Mouse (Mus musculus): ENCODE measurements around the gene Ppp1r14b. TPM values are rescaled to one million over a fixed set of nuclear protein-coding genes. Genes with fewer than 3 reads are reported as not detected.

The Ppp1r14b gene
- total RNA-seq, 2 experiments from 2014 or later: 117 to 145 TPM

Other genes with a start within 250 kb of the Ppp1r14b start
- 10 to 100 TPM in 1 of 2 experiments, 1 to 10 TPM in 1; 9.1 to 10.6 TPM for gene Rps6ka4, start 134.3 kb upstream of the Ppp1r14b start, total RNA-seq (2021)
- gene Ccdc88b, start 116.8 kb upstream of the Ppp1r14b start, total RNA-seq (2021): under 1 TPM; 0.46 to 0.74 TPM
- 10 to 100 TPM; 43.9 to 44.7 TPM for gene Trmt112, start 65.3 kb upstream of the Ppp1r14b start, total RNA-seq (2021)
- 100 to 1,000 TPM; 219 to 239 TPM for gene Prdx5, start 64.9 kb upstream of the Ppp1r14b start, total RNA-seq (2021)
- gene Esrra, start 53.2 kb upstream of the Ppp1r14b start, total RNA-seq (2021): 10 to 100 TPM; 76.5 to 93.1 TPM
- not detected for gene Catsperz, start 49.6 kb upstream of the Ppp1r14b start, total RNA-seq (2021)
- gene Kcnk4, start 40.5 kb upstream of the Ppp1r14b start, total RNA-seq (2021): not detected
- gene Bad, start 33.1 kb upstream of the Ppp1r14b start, total RNA-seq (2021): 10 to 100 TPM in 1 of 2 experiments, 1 to 10 TPM in 1; 9.7 to 12.2 TPM
- 10 to 100 TPM; 10.0 to 10.4 TPM for gene Gpr137, start 32.5 kb upstream of the Ppp1r14b start, total RNA-seq (2021)
- gene Plcb3, start 1.5 kb downstream of the Ppp1r14b start, total RNA-seq (2021): 10 to 100 TPM; 10.2 to 11.3 TPM
- gene Fkbp2, start 5.5 kb downstream of the Ppp1r14b start, total RNA-seq (2021): 10 to 100 TPM in 1 of 2 experiments, 1 to 10 TPM in 1; 8.2 to 13.1 TPM
- 100 to 1,000 TPM; 181 to 206 TPM for gene Vegfb, start 12.7 kb downstream of the Ppp1r14b start, total RNA-seq (2021)
- gene Dnajc4, start 17.6 kb downstream of the Ppp1r14b start, total RNA-seq (2021): 10 to 100 TPM; 33.9 to 38.4 TPM
- 10 to 100 TPM; 12.0 to 13.7 TPM for gene Nudt22, start 21.1 kb downstream of the Ppp1r14b start, total RNA-seq (2021)
- 10 to 100 TPM; 24.4 to 26.4 TPM for gene Trpt1, start 21.2 kb downstream of the Ppp1r14b start, total RNA-seq (2021)
- gene Fermt3, start 44.5 kb downstream of the Ppp1r14b start, total RNA-seq (2021): under 1 TPM; 0.64 to 0.93 TPM
- gene Stip1, start 65.0 kb downstream of the Ppp1r14b start, total RNA-seq (2021): 10 to 100 TPM; 89.7 to 98.5 TPM
- 100 to 1,000 TPM; 276 to 311 TPM for gene Macrod1, start 81.8 kb downstream of the Ppp1r14b start, total RNA-seq (2021)
- 1 to 10 TPM; 1.1 to 1.9 TPM for gene Flrt1, start 130.8 kb downstream of the Ppp1r14b start, total RNA-seq (2021)
- 10 to 100 TPM; 50.8 to 57.0 TPM for gene Otub1, start 231.3 kb downstream of the Ppp1r14b start, total RNA-seq (2021)
- 100 to 1,000 TPM in 1 of 2 experiments, 10 to 100 TPM in 1; 72.3 to 102 TPM for gene Cox8a, start 242.6 kb downstream of the Ppp1r14b start, total RNA-seq (2021)

All from gastrocnemius, adult 18-20 months (tissue).